ENCODE assay signal across 21 mouse cellular contexts in the genomic region with DNA sequence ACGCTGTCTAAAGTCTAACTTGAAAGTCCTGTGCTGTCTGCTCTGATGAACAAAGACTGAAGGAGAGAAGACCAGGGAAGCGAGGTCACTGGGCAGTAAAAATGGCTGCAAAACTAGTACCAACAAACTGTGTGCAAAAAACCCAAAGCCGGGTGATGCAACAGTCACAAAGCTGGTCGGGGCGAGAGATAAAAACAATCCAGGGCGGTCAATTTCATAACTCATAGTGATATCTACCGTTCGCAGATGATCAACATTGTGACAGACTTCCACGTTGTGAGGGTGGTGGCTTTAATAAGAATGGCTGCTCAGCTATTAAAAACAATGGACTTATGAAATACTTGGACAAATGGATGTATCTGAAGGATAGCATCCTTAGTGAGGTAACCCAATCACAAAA. TPM values are rescaled to one million over a fixed set of nuclear protein-coding genes. Genes with fewer than 3 reads are reported as not detected.
DNase-seq lines count a peak whose midpoint lies in the region; ATAC-seq and TF ChIP-seq lines count a peak whose summit lies in the region.
"Had no signal": no experiment of that assay in that cellular context is flagged by ENCODE, and none has a peak within 500 bp of the region (broad histone marks: within the 10 kb centered on the region; RNA-seq: fewer than 3 reads in every experiment).

No protein-coding gene starts in this region.

- DNase-seq in liver, embryonic 14.5 days (ENCODE audit: low read depth in 3 of 3, low spot score in 3 of 3): no peak
- DNase-seq in liver, embryonic 11.5 days (ENCODE audit: low spot score): no peak
- DNase-seq in G1E (ENCODE audit: low spot score): no peak
- no peak for DNase-seq in kidney, postnatal 25 days
- no peak for DNase-seq in left cerebral cortex, postnatal 4 days
- DNase-seq: adrenal gland, adult 2 months; adrenal gland, postnatal 25 days; B cell, adult 2 months; cerebellum, adult 2 months; cerebellum, postnatal 10 days; forebrain, postnatal 0 days; gastrocnemius, postnatal 14 days; heart, adult 18-20 months; heart, postnatal 14 days had no signal

- intact Hi-C loops in left cerebral cortex, postnatal 4 days (cut with DNase I): no loop called here

- no peak overlapping the region for H3K4me3 ChIP-seq in liver, embryonic 14.5 days (ENCODE audit: insufficient read depth in 1 of 2, low read depth in 2 of 2, low read length in 2 of 2)
- H3K4me3 ChIP-seq in liver, embryonic 11.5 days (ENCODE audit: low read depth, low read length): no peak overlapping the region
- H3K4me3 ChIP-seq in G1E (ENCODE audit: low read depth, low read length): no peak overlapping the region; the same call in 1 of the 2 replicates
- H3K4me3 ChIP-seq: embryonic facial prominence, embryonic 10.5 days; forebrain, embryonic 13.5 days; heart, embryonic 15.5 days; hindbrain, embryonic 15.5 days had no signal

- ATAC-seq in liver, embryonic 14.5 days (ENCODE audit: insufficient read depth): peak; percentile 55; the same call in 1 of the 2 replicates
- no peak for ATAC-seq in liver, embryonic 11.5 days (replicated peaks; ENCODE audit: low FRiP score)
- peak; percentile 42; the same call in 1 of the 2 replicates for ATAC-seq in G1E (ENCODE audit: extremely low read depth, insufficient number of reproducible peaks, low FRiP score, poor library complexity, severe bottlenecking)
- ATAC-seq in megakaryocyte, adult 5-6 weeks (ENCODE audit: poor library complexity, severe bottlenecking): peak; percentile 57
- ATAC-seq: CD4-positive, CD25-positive, alpha-beta regulatory T cell, adult 4 months; forebrain, embryonic 13.5 days; forebrain, postnatal 0 days had no signal

- no peak overlapping the region for H3K9ac ChIP-seq in liver, embryonic 14.5 days (replicated peaks)
- H3K9ac ChIP-seq in liver, embryonic 11.5 days (ENCODE audit: low read depth, low read length): no peak overlapping the region
- H3K9ac ChIP-seq: forebrain, embryonic 13.5 days; forebrain, postnatal 0 days; heart, embryonic 15.5 days; hindbrain, embryonic 15.5 days had no signal

- no peaks in the 10 kb centered on the region for H3K27me3 ChIP-seq in liver, embryonic 14.5 days (ENCODE audit: control insufficient read depth, insufficient read depth, low read length)
- H3K27me3 ChIP-seq in liver, embryonic 11.5 days (replicated peaks; ENCODE audit: control insufficient read depth, insufficient read depth, low read length): no peaks in the 10 kb centered on the region
- H3K27me3 ChIP-seq in G1E (ENCODE audit: insufficient read depth, low read length): no peaks in the 10 kb centered on the region
- H3K27me3 ChIP-seq: forebrain, embryonic 13.5 days; heart, embryonic 15.5 days had no signal

- no peak overlapping the region for H3K4me2 ChIP-seq in liver, embryonic 14.5 days (ENCODE audit: low read depth)
- no peak overlapping the region for H3K4me2 ChIP-seq in liver, embryonic 11.5 days
- H3K4me2 ChIP-seq: forebrain, embryonic 13.5 days; heart, embryonic 11.5 days; heart, embryonic 15.5 days; hindbrain, embryonic 15.5 days had no signal

- no peak overlapping the region for H3K27ac ChIP-seq in liver, embryonic 14.5 days
- H3K27ac ChIP-seq in liver, embryonic 11.5 days (ENCODE audit: low read depth, low read length): no peak overlapping the region
- H3K27ac ChIP-seq: embryonic facial prominence, embryonic 10.5 days; forebrain, embryonic 13.5 days; heart, embryonic 15.5 days; hindbrain, embryonic 15.5 days had no signal

- no peaks in the 10 kb centered on the region for H3K36me3 ChIP-seq in liver, embryonic 14.5 days (replicated peaks; ENCODE audit: control insufficient read depth, insufficient read depth, low read depth)
- no peaks in the 10 kb centered on the region for H3K36me3 ChIP-seq in liver, embryonic 11.5 days (ENCODE audit: control insufficient read depth, insufficient read depth, low read length)
- H3K36me3 ChIP-seq in G1E (replicated peaks): no peaks in the 10 kb centered on the region
- H3K36me3 ChIP-seq: embryonic facial prominence, embryonic 10.5 days; heart, embryonic 15.5 days; hindbrain, embryonic 15.5 days had no signal

- TF ChIP-seq EP300 in liver, embryonic 14.5 days (IDR thresholded peaks at IDR 0.05; ENCODE audit: low read depth): peak; percentile 39; the same call in 1 of the 2 replicates

- no peak for TF ChIP-seq CTCF in liver, embryonic 14.5 days (IDR thresholded peaks at IDR 0.05; ENCODE audit: low read depth)
- TF ChIP-seq CTCF in G1E (IDR thresholded peaks at IDR 0.05; ENCODE audit: low read depth, low read length): no peak

- no peaks in the 10 kb centered on the region for H3K9me3 ChIP-seq in liver, embryonic 14.5 days (ENCODE audit: control insufficient read depth, low read length)
- H3K9me3 ChIP-seq in liver, embryonic 11.5 days (ENCODE audit: control insufficient read depth, low read length): no peaks in the 10 kb centered on the region
- H3K9me3 ChIP-seq in G1E (replicated peaks): no peaks in the 10 kb centered on the region
- H3K9me3 ChIP-seq: embryonic facial prominence, embryonic 10.5 days; forebrain, embryonic 13.5 days; heart, embryonic 15.5 days; hindbrain, embryonic 15.5 days had no signal

- WGBS in liver, embryonic 14.5 days (ENCODE audit: insufficient replicate concordance): 36% methylated on average over 9 of the region's 9 CpGs
- WGBS in liver, embryonic 11.5 days: 80% methylated on average over 9 of the region's 9 CpGs

- peaks cover 0 to 5% of the 10 kb centered on the region in 2 experiments; a peak in 2 of 4 replicates for H3K4me1 ChIP-seq in liver, embryonic 14.5 days (replicated peaks; ENCODE audit: control insufficient read depth in 2 of 2, insufficient read depth in 2 of 2, low read length in 1 of 2)
- no peaks in the 10 kb centered on the region for H3K4me1 ChIP-seq in liver, embryonic 11.5 days (replicated peaks; ENCODE audit: control insufficient read depth, insufficient read depth, low read length)
- H3K4me1 ChIP-seq in G1E (ENCODE audit: insufficient read depth, low read depth, low read length): peaks cover 32% of the 10 kb centered on the region
- H3K4me1 ChIP-seq: embryonic facial prominence, embryonic 10.5 days; forebrain, embryonic 13.5 days; heart, embryonic 15.5 days; hindbrain, embryonic 15.5 days had no signal

RNA-seq across cellular contexts. Expression of a gene that starts 39.0 kb away (rescaled TPM):
- 22.7 and 34.9 TPM in 2 replicates for polyA plus RNA-seq in liver, embryonic 14.5 days (2012; rRNA removed)
- polyA plus RNA-seq in liver, embryonic 14.5 days (2014; fragmentation: Nextera tagmentation; extraction: Ambion mirVana): 96.2 and 118 TPM in 2 replicates
- polyA plus RNA-seq in liver, embryonic 11.5 days (2014; fragmentation: Nextera tagmentation; extraction: Ambion mirVana): 109 and 130 TPM in 2 replicates
- 64.0 and 74.2 TPM in 2 replicates for total RNA-seq in G1E (2014; fragmentation: Nextera tagmentation)
- 53.4 and 58.6 TPM in 2 replicates for total RNA-seq in G1E (2017)
- 12.8 and 13.7 TPM in 2 replicates for polyA plus RNA-seq in G1E (2012)
- 6.6 and 9.1 TPM in 2 replicates for total RNA-seq in megakaryocyte, adult 5-6 weeks (2015)
- 12.8 and 15.1 TPM in 2 replicates for total RNA-seq in megakaryocyte, adult 5-6 weeks (2017)
- total RNA-seq in left cerebral cortex, postnatal 4 days (2021): 10 to 100 TPM; 80.7 to 81.5 TPM
